Mouse (Mus musculus): Measurements from ENCODE around the gene Gss.
"Not testable (repeated sequence)": the region's sequence is repeated elsewhere in the genome, so short reads cannot be mapped to it uniquely, and the experiment has no call there.

Gss gene

GRCm38 (mm10) chr2:155573996-155574395 is 18.6 kb downstream of the Gss start:
- DNase-seq: no peak

DNA sequence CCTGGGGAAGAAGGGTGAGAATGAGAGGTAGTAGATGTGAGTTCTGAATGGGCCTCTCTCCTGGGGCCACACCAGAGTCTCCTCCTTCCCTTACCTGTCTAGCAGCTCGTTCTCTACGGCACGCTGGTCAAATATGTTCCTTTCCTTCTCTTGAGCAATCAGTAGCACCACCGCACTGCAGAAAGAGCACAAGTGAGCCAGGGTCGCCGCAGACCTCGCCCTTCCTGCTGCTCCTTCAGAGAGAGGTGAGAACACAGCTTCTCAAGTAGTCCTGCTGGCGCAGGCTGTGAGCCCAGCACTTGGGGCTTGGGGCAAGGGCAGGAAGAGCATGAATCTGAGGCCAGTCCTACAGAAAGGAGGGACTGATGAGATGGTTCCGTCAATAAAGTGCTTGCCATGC is 19.6 kb downstream of the Gss start:
- DNase-seq: no peak

DNA sequence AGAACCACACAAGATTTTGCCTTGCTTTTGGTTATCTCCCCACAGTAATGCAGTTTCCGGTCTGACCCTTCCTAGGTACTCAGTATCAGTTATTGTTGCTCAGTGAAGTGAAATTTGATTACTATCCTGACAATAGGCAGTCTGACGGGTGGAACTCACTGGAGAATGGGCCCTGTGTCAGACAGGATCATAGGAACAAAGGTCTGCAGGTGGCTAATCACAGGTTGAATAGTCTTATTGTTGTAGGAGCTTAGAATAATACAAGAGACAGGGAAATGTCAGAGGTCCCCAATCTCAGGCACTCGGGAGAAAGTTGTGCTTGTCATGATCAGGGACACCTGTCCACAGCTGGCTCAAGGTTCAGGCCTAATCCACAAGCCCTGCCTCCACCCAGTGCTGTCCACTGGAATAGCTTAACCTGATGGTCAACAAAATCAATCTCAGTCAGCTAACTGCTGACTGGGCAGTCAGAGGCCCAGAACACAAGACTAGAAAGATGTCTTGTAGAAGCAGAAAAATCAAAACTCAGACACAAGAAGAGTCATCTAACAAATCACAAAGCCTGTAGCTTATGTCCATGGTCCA is 23.3 kb downstream of the Gss start:
- peak; percentile 36 to 48 for DNase-seq

GRCm38 (mm10) chr2:155567751-155568150 is 24.9 kb downstream of the Gss start:
- DNase-seq: no peak

DNA sequence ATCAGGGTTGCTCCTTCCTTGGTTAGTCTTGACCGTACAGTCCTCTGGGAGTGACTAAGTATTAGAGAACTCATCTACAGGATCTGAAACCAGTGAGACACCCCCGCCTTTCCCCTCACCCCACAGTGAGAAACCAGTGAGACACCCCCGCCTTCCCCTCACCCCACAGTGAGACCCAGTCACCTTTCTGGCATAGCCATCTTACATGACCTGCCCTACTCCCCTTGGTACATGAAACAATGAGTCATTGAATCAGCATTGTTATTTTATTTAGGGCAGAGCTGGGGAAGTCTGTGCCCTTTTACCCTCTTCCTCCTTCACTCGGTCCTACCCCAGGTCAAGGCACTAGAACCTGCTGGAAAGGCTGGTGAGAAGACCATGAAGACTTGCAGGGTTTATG is 29.7 kb downstream of the Gss start:
- no peak for DNase-seq

- DNase-seq: no peak
These were observed 30.4 kb downstream of the Gss start for GRCm38 (mm10) chr2:155562209-155562608.

DNA sequence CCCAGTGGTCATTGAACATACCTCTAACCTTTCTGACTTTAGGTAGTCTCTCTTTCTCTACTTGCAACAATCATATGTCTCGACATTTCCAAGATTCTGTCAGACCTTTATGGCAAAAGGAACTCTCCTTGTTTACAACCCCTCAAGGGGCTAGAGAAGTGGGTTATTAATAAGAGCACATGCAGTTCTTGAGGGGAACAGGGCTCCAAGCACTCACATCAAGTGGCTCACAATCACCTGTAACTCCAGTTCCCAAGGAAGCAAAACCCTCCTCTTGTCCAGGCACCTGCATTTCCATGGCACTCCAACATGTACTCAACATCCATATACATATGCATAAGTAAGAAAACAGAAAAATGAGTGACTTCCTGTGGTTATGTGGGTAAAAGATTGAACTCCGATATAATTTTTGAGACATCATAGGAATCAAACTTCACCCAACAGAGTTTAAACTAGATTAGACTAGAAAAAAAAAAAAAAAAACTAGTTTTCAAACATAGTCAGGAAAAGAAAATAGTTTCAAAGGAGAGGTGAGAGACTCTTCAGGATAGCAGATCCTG is 38.1 kb downstream of the Gss start:
- DNase-seq: no peak

DNA sequence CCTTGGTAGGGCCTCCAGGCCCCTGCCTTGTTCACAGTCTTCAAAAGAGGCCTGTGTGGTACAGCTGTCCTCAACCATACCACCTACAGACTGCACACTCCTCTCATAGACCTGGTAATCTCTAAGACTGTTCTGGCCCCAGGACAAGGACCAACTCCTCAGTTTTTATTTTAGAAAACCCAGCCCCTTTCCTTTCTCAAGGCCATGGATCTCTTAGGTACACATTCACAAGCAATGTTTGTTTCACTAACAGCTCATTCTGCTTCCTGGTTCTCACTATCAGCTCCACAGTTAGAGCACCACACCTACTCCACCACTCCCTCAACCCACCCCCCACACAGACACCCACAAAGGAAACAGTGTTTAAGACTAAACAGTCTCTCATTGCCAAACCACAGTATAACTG is 39.7 kb downstream of the Gss start:
- no peak for DNase-seq

GRCm38 (mm10) chr2:155552336-155552735 is 40.3 kb downstream of the Gss start:
- no peak for DNase-seq

DNA sequence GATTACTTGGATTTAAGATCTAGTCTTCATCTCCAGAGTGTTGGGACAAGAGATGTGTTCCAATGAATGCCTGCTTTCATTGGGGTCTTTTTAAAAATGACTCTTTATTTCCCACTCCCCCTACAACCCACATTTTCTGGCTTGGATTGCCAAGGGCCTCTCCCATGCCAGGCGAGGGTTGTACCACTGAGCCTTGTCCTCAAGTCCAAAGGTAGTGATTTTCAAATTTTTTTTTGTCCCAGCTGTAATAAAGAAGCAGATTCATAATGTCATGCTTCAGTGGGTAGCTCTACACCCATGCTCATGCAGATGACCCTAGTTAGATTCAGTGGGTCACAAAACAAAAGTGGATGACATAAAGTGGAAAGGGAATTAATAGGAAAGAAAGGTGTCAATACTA is 45.7 kb downstream of the Gss start:
- DNase-seq: no peak

DNA sequence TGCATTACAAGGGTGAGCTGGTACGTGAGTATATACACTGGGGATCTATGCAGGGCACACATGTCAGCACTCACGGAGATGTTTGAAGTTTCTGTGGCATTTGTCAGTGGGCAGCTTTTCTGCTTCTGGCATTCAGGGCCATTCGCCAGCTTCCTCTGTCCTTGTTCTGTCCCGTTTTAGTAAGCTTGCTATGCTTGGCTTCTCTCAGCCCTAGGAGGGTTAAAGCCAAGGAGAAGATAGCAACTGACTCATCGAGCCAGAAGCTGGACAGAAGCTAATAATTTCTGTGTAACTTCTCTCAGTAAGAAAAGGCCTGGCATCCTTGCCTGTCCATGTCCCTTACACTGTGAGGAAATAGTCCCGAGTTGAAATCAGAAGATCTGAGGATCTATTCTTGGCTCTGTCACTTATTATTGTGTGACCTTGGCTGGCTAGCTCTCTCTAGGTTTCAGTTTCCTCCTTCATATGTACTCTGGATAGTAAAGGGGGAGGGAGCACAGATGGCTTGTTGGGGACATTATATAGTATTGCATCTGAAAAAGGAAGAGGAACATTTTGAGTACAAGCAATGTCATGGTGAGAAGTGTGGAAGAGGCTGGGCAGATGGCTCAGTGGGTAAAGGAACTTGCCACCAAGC is 51.7 kb downstream of the Gss start:
- DNase-seq: peak; percentile 55 to 66

DNA sequence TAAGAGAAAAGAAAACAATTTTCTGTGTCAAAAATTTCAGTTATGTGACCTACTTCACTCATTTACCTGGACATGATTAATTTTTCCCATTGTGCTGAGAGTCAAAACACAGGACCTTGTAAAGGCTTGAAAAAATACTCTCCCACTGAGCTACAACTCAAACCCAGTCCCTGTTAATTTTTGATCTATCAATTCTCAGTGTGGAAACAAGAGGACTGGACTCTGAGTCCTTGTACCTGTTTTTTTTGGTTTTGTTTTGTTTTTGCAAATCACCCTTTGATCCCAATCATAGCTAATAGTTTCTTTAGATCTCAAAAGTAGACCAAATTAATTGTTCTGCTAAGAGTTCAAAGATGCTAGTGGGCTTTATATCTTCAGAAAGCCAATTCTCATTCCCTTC is 52.9 kb downstream of the Gss start:
- peak in 1 of 2 experiments; percentile 37 for DNase-seq

- not testable (repeated sequence) for DNase-seq
These were observed 54.0 kb downstream of the Gss start for GRCm38 (mm10) chr2:155538463-155539057.

- peak in 1 of 2 experiments; percentile 15 for DNase-seq
These were observed 54.7 kb downstream of the Gss start for GRCm38 (mm10) chr2:155537761-155538462.

- DNase-seq: no peak
These were observed 56.3 kb downstream of the Gss start for GRCm38 (mm10) chr2:155536292-155536691.

- DNase-seq: no peak
These were observed 65.2 kb downstream of the Gss start for GRCm38 (mm10) chr2:155527367-155527766.

GRCm38 (mm10) chr2:155524378-155524777 is 68.2 kb downstream of the Gss start:
- DNase-seq: no peak

DNA sequence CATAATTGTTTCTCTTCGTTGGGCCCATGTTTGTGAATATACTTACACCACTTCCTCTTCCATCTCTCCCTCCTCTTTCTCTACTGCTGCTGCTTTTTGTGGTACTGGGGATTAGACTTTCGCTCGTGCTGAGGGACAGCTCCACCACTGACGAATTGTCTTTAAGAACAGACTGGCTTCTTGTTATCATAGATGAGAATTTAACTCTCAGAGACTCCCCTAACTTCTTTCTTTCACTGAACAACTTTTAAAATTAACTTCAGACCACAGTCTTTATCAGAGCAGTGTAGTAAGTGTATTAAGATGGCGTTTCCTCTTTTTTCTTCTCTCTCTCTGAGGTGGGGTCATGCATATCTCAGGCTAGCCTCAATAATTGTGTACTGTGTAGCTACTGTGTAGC is 68.9 kb downstream of the Gss start:
- no peak for DNase-seq

DNA sequence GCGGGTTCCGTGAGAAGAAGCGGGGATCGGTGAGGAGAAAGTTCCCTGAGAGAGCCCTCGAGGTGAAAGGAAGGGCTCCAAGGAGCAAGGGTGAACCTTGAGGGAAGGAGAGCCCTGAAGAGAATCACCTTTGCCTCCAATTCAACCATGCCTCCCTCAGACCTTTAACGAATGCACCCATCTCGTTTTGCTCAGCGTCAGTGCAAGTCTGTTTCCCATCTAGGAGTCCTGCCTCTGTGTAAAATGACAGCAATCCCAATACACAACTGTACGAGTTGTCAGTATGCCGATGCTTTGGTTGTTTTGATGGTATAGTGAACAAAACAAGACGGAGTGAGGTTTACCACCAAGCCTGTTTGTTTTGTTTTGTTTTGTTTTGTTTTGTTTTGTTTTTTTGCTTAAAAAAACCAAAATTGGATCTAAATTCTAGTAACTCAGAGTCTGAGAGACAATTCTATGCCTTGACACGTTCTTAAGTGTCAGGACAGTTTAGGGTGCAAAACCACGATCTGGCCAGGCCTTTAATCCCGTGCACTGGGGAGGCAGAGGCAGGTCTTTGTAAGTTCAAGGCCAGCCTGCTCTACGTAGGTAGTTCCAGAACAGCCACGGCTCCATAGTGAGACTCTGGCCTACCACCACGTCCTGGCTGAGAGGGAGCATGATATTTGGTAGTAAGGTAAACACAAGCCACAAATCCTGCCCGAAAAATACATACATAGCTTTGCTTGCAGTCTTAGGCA is 73.9 kb downstream of the Gss start:
- DNase-seq: peak in 1 of 2 experiments; percentile 29

DNA sequence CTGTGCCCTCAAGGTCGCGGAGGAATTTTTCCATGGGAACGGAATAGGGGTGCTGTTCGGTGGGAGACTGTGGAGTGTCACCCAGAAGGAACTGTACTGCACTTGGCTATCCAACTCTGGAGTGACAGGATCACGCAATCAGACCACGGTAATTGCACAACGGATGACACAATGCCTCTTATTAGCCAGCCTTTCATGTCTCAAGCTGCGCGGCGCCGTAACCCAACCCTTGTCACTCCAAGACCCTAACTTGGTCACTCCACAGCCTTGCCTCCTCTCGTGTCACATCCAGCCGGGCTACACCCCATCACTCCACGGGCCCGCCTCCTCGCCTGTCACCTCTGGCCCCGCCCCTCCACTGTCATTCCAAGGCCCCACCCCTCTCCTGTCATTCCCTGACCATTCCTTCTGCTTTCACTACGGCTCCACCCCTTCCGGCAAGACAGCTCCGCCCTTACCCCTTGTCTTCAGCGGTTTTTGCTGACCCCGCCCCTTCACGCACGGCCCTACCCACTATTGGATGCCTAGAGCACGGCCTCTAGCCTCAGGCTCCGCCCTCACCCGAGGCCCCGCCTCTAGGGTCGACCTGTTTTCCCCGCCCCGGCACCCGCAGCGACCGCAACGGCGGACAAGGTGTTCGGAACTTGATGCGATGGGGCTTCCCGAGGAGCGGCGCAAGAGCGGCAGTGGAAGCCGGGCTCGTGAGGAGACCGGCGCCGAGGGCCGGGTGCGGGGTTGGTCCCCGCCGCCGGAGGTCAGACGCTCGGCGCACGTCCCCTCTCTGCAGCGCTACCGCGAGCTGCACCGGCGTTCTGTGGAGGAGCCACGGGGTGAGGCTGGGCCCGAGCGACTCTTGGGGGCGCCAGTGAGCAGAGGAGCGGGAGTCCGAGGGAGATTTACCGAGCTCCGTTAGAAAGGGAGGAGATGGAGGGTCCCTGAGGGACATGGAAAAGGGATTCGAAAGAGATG is 74.9 kb downstream of the Gss start, which contains the start of the genes Acss2 and Ggt7:
TSS of gene Acss2 (plus strand) at position 494 of the 969 bp plus-strand sequence.
TSS of gene Ggt7 (minus strand) at position 783 of the 969 bp plus-strand sequence.
- peak; percentile 100 for DNase-seq

DNA sequence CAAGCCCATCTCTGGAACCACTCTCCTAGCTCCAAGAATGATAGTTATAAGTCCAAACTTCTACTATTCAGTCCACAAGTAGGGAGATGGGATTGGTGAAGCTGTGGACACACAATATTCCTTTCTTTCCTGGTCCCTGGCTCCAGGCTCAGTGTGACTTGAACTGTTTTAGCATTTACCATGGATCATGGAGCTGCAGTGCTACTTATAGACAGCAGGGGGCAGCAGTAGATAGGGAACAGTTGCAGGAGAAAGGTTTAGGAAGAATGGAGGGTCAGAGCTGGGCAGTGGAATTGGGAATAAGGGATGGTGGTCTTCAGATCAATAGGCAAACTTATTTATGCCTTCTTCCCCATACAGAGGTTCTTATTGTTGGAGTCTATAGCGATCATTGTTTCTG is 76.7 kb downstream of the Gss start:
- DNase-seq: peak; percentile 74 to 83

Data from kidney, postnatal 36 days (tissue).